Mouse (Mus musculus): ENCODE results near the gene Arfgap3. TPM values are rescaled to one million over a fixed set of nuclear protein-coding genes. Genes with fewer than 3 reads are reported as not detected.
"Not testable (repeated sequence)": the region's sequence is repeated elsewhere in the genome, so short reads cannot be mapped to it uniquely, and the experiment has no call there.

Arfgap3 gene
- polyA plus RNA-seq, 1 experiment from 2014 or later = 57.0 TPM

GRCm38 (mm10) chr15:83365697-83366096, 15.7 kb upstream of the Arfgap3 start:
- Histone ChIP-seq H3K27ac (replicated peaks) (no peak overlapping the region), H3K9ac (ENCODE audit: low read length) (no peak overlapping the region), H3K4me2 (replicated peaks; ENCODE audit: low read depth) (no peak overlapping the region), H3K4me1 (replicated peaks; ENCODE audit: control insufficient read depth, insufficient read depth) (no peaks in the 10 kb centered on the region), H3K36me3 (ENCODE audit: control insufficient read depth, insufficient read depth, low read length) (no peaks in the 10 kb centered on the region), H3K4me3 (ENCODE audit: low read depth, low read length) (no peak overlapping the region), H3K9me3 (ENCODE audit: control insufficient read depth, low read length) (no peaks in the 10 kb centered on the region), H3K27me3 (ENCODE audit: control insufficient read depth, insufficient read depth, low read length) (no peaks in the 10 kb centered on the region)
- TF ChIP-seq EP300 (optimal IDR thresholded peaks at IDR 0.05) = no peak
- peak; percentile 65 for TF ChIP-seq CTCF (IDR thresholded peaks at IDR 0.05; ENCODE audit: low read depth)
- DNase-seq (ENCODE audit: low spot score) (no peak), ATAC-seq (ENCODE audit: low FRiP score, low TSS enrichment) (no peak)

GRCm38 (mm10) chr15:83364194-83364593, 14.1 kb upstream of the Arfgap3 start:
- no peak overlapping the region for H3K4me2 ChIP-seq (replicated peaks; ENCODE audit: low read depth)
- H3K36me3 ChIP-seq (ENCODE audit: control insufficient read depth, insufficient read depth, low read length) = no peaks in the 10 kb centered on the region
- H3K27ac ChIP-seq (replicated peaks) = no peak overlapping the region
- no peak for TF ChIP-seq CTCF (IDR thresholded peaks at IDR 0.05; ENCODE audit: low read depth)
- no peak for TF ChIP-seq EP300 (optimal IDR thresholded peaks at IDR 0.05)
- ATAC-seq (ENCODE audit: low FRiP score, low TSS enrichment) (no peak), DNase-seq (ENCODE audit: low spot score) (no peak)
- H3K9me3 ChIP-seq (ENCODE audit: control insufficient read depth, low read length) = no peaks in the 10 kb centered on the region
- no peaks in the 10 kb centered on the region for H3K4me1 ChIP-seq (replicated peaks; ENCODE audit: control insufficient read depth, insufficient read depth)
- no peak overlapping the region for H3K4me3 ChIP-seq (ENCODE audit: low read depth, low read length)
- 50% methylated on average over 3 of the region's 3 CpGs for WGBS
- H3K9ac ChIP-seq (ENCODE audit: low read length) = no peak overlapping the region
- H3K27me3 ChIP-seq (ENCODE audit: control insufficient read depth, insufficient read depth, low read length) = no peaks in the 10 kb centered on the region

- WGBS = 76% methylated on average over 1 of the region's 1 CpGs
- H3K4me3 ChIP-seq (ENCODE audit: low read depth, low read length); H3K36me3 ChIP-seq (ENCODE audit: control insufficient read depth, insufficient read depth, low read length); H3K9me3 ChIP-seq (ENCODE audit: control insufficient read depth, low read length); DNase-seq (ENCODE audit: low spot score); ATAC-seq (ENCODE audit: low FRiP score, low TSS enrichment); H3K4me2 ChIP-seq (replicated peaks; ENCODE audit: low read depth); H3K9ac ChIP-seq (ENCODE audit: low read length); H3K27me3 ChIP-seq (ENCODE audit: control insufficient read depth, insufficient read depth, low read length); H3K4me1 ChIP-seq (replicated peaks; ENCODE audit: control insufficient read depth, insufficient read depth); H3K27ac ChIP-seq (replicated peaks): not testable (repeated sequence)
Observed at GRCm38 (mm10) chr15:83362813-83363212, 12.8 kb upstream of the Arfgap3 start.

- ATAC-seq (ENCODE audit: low FRiP score, low TSS enrichment) = not testable (repeated sequence)
Observed at GRCm38 (mm10) chr15:83360899-83361298, 10.9 kb upstream of the Arfgap3 start.

GRCm38 (mm10) chr15:83360140-83360539, 10.1 kb upstream of the Arfgap3 start:
- TF ChIP-seq EP300 (optimal IDR thresholded peaks at IDR 0.05) = no peak
- TF ChIP-seq CTCF (IDR thresholded peaks at IDR 0.05; ENCODE audit: low read depth) = no peak
- no peak overlapping the region for H3K4me3 ChIP-seq (ENCODE audit: low read depth, low read length)
- H3K4me1 ChIP-seq (replicated peaks; ENCODE audit: control insufficient read depth, insufficient read depth) = no peaks in the 10 kb centered on the region
- no peaks in the 10 kb centered on the region for H3K9me3 ChIP-seq (ENCODE audit: control insufficient read depth, low read length)
- H3K4me2 ChIP-seq (replicated peaks; ENCODE audit: low read depth) = no peak overlapping the region
- no peak overlapping the region for H3K9ac ChIP-seq (ENCODE audit: low read length)
- no peak overlapping the region for H3K27ac ChIP-seq (replicated peaks)
- 60% methylated on average over 3 of the region's 3 CpGs for WGBS
- no peaks in the 10 kb centered on the region for H3K27me3 ChIP-seq (ENCODE audit: control insufficient read depth, insufficient read depth, low read length)
- DNase-seq (ENCODE audit: low spot score) = no peak
- no peaks in the 10 kb centered on the region for H3K36me3 ChIP-seq (ENCODE audit: control insufficient read depth, insufficient read depth, low read length)
- ATAC-seq (ENCODE audit: low FRiP score, low TSS enrichment) = no peak

More at GRCm38 (mm10) chr15:83360899-83361298, 10.9 kb upstream of the Arfgap3 start:
- H3K4me3 ChIP-seq (ENCODE audit: low read depth, low read length); H3K27me3 ChIP-seq (ENCODE audit: control insufficient read depth, insufficient read depth, low read length); H3K4me1 ChIP-seq (replicated peaks; ENCODE audit: control insufficient read depth, insufficient read depth); H3K9me3 ChIP-seq (ENCODE audit: control insufficient read depth, low read length); DNase-seq (ENCODE audit: low spot score); H3K27ac ChIP-seq (replicated peaks); H3K36me3 ChIP-seq (ENCODE audit: control insufficient read depth, insufficient read depth, low read length); H3K9ac ChIP-seq (ENCODE audit: low read length); H3K4me2 ChIP-seq (replicated peaks; ENCODE audit: low read depth): not testable (repeated sequence)
- 67% methylated on average over 5 of the region's 5 CpGs for WGBS

- TF ChIP-seq EP300 (optimal IDR thresholded peaks at IDR 0.05) (no peak), CTCF (IDR thresholded peaks at IDR 0.05; ENCODE audit: low read depth) (no peak)
- no peaks in the 10 kb centered on the region for H3K36me3 ChIP-seq (ENCODE audit: control insufficient read depth, insufficient read depth, low read length)
- H3K9ac ChIP-seq (ENCODE audit: low read length) = no peak overlapping the region
- DNase-seq (ENCODE audit: low spot score) (no peak), ATAC-seq (ENCODE audit: low FRiP score, low TSS enrichment) (0 out of 2 replicates have a peak, but pooled peaks have one; percentile 30)
- no peaks in the 10 kb centered on the region for H3K4me1 ChIP-seq (replicated peaks; ENCODE audit: control insufficient read depth, insufficient read depth)
- H3K4me2 ChIP-seq (replicated peaks; ENCODE audit: low read depth) = no peak overlapping the region
- H3K4me3 ChIP-seq (ENCODE audit: low read depth, low read length) = no peak overlapping the region
- no peaks in the 10 kb centered on the region for H3K9me3 ChIP-seq (ENCODE audit: control insufficient read depth, low read length)
- WGBS = 59% methylated on average over 1 of the region's 1 CpGs
- no peaks in the 10 kb centered on the region for H3K27me3 ChIP-seq (ENCODE audit: control insufficient read depth, insufficient read depth, low read length)
- no peak overlapping the region for H3K27ac ChIP-seq (replicated peaks)
Observed at GRCm38 (mm10) chr15:83358476-83358875, 8.4 kb upstream of the Arfgap3 start.
